Mouse (Mus musculus): ENCODE results near the gene A630095N17Rik.
"Not testable (repeated sequence)": the region's sequence is repeated elsewhere in the genome, so short reads cannot be mapped to it uniquely, and the experiment has no call there.

A630095N17Rik gene

DNA sequence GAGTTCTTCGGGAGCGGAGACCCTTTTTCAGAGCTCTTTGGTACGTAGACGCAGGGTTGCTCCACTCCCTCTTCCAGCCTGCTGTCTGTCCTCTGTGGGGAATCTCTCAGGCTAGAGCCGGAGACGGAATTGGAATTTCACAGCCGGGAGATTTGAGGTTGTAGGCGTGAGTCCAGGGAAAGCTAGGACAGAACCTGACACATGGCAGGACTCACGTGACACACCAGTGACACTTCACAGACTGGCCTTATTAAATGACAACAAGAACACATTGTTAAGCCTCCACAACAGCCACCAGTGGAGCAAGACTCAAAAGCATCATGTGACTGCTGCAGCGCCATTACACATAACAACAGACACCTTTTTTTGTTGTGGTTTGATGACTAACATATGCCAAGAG is 7.7 kb upstream of the A630095N17Rik start:
- no peak for DNase-seq

DNA sequence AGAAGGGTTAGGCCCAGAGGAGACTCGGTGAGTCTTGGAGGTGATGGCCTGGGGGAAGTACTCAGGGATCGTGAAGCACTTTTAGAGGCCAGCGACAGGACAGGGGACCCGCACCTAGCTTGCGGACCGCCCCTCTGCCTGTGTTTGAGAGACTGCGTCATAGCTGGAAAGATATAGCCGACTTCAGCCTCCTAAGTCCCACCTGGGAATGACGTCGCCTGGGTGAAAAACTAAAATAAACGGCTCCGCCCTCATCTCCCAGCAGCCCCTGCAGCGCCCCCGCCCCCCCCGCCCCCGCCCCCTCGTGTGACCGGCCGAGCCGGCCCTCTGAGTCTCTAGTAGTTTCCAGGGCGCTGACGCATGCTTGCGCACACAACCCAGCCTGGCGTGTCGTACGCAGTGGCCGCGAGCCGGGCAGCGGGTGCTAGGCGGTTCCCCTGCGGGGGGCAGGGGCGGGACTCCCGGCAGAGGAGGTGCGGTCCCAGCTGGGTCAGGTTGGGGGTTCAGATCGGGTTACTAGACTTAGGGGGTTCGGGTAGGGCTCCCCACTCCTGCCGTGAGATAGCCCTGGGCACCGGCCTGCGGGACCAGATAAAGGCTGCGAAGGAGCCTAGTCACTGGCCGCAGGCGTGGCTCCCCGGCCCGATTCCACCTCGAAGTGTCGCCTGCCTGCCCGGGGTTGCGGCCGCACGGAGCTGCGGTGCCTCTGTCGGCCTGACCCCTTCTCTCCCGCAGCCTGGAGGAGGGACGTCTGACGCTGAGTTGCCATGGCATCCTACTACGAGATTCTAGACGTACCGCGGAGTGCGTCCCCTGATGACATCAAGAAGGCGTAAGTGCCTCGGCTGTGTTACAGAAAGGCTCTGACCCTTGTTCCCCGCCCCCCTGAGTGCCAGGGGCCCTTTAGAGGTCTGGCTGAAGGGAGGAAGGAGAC is 4.5 kb upstream of the A630095N17Rik start, which contains the start of gene Dnajb2:
TSS of gene Dnajb2 (plus strand) at position 290 of the 934 bp plus-strand sequence.
- peak; percentile 90 to 94 for DNase-seq

DNA sequence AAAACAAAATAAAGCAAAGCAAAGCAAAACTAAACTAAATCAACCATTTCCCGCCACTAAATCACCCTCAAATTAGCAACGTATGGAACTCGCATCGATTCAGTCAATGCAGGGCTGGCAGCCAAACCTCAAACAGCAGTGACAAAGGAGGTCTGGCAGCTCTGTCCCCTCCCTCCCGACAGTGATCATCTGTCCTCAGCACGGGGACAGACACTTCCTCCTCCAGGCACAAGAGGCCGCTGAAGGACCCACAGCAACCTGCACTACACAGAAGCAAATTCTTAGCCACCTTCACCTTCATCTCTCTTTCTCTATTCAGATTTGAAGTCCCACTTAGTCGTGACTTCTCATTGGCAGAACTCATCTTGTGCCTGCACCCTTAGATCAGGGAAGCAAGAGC is 2.7 kb upstream of the A630095N17Rik start:
- peak; percentile 69 to 75 for DNase-seq

DNA sequence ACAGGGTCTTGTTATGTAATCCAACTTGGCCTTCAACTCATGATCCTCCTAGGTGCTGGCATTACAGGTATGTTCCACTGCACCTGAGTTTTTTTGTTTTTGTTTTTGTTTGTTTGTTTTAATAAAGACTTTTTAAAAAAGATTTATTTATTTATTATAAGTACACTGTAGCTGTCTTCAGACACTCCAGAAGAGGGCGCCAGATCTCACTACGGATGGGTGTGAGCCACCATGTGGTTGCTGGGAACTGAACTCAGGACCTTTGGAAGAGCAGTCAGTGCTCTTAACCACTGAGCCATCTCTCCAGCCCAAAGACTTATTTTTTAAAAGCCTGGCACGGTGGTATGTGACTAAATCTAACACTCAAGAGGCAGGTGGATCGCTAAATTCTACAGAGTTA is 587 bp upstream of the A630095N17Rik start:
- DNase-seq = not testable (repeated sequence)

DNA sequence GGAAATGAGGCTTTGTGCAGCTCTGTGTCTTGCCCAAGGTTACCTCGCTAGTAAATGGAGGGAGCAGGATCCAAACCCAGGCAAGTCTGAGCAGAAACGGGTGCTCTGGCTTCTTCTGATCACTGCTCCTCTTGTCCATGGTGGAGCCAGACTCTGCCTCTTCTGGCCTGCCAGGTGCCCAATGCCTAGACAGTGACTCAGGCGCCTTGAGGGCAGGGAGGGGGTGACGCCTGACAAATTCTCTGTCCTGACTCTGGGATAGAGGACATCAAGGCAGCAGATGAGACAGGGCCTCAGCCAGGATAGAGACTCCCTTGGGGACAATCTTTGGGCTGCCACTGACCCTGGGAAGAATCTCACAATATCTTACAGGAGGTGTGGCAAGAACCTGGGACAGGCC is 678 bp downstream of the A630095N17Rik start:
- DNase-seq = no peak

DNA sequence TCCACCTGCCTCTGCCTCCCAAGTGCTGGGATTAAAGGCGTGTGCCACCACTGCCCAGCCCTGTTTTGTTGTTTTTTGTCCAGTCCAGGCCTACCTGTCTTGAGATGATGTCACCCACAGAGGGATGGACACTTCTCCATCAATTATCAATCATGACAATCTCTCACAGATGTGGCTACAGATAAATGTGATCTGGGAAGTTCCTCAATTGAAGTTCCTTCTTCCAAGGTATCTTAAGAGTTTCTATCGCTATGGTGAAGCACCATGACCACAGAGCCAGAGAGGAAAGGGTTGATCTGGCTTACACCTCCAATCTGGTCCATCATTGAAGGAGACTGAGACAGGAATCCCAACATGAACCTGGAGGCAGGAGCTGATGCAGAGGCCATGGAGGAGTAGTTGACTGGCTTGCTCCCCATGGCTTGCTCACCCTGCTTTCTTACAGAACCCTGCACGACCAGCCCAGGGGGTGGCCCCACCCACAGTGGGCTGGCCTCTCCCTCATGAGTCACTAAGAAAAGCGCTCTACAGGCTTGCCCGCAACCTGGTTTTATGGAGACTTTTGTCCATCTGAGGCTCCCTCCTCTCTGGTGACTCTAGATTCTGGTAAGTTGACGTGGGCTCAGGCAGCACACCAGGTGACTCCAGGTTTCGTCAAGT is 1.4 kb downstream of the A630095N17Rik start:
- DNase-seq = no peak

DNA sequence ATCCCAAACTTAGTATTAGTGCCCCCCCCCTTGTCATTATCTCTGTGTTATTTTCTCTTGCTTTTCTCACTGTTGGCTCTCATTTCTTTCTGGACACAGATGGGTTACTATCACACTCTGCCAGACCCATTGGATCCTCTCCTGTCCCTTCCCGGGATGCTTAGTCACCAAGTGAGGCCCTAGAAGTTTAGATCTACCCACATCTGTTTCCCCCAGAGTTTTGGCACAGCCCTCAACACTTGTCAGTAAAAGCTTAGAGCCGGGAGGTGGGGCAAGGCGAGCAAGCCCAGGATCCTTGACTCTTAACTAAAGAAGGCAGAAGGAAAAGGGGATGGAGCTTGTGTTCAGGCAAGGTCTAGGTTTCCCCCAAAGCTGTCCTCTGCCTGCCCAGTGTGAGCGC is 2.7 kb downstream of the A630095N17Rik start:
- DNase-seq = no peak

DNA sequence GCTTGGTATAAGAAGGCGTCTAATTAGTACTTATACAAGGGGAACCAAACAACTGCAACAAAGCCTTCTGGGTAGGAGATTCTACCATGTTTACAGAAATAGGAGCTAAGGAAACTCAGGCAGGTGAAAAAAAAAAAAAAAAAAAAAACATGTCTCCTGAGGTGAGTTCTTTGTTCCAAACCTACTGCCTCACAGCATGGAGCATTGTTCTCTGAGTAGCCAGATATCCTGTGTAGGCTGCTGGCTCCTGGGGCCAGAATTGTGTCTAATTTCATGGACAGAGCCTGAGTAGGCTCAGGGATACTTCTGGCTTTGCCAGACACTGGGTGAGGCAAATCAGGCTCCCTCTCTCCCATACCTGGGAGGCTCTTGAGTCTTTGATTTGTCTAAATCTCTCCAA is 4.2 kb downstream of the A630095N17Rik start:
- no peak for DNase-seq

DNA sequence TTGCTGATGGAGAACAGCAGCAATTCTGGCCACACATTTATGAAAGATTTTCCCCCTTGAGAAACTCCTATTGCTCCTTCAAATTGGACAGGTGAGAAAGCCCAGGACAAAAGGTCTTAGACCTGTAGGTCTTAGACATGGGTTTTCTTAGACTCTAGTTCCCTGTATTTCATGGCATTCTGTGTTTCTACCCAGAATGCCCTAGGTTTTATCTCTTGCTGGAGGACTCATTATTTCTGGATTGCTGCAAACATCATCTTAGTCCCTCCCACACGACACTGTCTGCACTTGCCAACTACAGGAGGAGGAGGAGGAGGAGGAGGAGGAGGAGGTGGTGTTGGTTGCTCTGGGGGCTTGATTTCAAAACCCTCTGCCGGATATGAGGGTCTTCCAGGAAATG is 5.8 kb downstream of the A630095N17Rik start:
- no peak for DNase-seq

DNA sequence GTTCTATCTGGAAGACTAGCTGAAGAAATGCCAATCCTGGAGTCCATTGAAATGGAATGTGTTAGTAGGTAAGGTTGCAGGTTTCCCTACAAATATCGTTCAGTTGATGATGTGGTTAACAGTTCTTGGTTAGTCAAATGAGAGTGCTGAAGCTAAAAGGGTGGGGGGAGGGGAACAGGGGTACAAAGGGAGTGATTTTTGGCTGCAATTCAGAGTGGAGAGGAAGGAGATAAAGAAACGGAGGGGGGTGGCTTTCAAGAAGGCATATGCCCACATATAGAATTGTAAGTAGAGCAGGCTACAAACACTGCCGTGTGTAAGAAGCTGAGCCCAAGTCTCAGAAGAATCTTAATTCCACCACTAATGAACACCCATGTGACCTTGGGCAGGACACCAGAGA is 6.4 kb downstream of the A630095N17Rik start:
- no peak for DNase-seq

DNA sequence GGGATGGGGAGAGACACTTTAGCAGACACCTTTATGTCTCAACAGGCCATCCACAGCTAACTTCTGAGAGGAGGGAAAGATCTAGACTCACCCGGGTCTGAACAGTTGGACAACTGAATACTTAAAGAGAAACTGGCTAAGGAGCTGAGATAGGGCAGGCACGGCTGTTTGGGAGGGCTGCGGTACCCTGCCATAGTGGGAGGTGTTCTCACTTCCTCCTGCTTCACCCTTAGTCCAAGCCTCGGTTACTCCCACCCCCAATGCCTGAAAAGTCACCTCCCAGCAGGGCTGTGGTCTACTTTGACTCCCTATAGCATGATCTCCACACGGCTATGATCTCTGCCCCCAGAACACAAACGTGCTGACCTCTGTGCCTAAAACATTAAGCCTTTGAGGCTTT is 8.4 kb downstream of the A630095N17Rik start:
- DNase-seq = no peak

DNA sequence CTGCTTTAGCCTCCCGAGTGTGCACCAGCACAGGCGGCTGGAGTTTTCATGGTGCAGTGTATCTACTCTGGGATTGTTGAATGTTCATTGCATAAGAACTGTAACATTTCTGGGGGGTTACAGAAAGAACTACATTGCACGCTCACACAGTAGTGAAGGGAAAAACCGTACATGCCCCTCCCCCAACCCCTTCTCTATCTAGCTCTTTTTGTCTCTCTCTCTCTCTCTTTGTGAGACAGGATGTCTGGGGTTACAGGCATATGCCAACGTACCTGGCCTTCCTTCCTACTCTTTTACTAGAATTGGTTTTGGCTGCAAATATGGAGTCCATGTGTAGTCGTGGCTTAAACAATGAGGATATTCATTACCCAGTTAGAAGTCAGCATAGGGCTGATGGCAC is 9.0 kb downstream of the A630095N17Rik start:
- no peak for DNase-seq

DNA sequence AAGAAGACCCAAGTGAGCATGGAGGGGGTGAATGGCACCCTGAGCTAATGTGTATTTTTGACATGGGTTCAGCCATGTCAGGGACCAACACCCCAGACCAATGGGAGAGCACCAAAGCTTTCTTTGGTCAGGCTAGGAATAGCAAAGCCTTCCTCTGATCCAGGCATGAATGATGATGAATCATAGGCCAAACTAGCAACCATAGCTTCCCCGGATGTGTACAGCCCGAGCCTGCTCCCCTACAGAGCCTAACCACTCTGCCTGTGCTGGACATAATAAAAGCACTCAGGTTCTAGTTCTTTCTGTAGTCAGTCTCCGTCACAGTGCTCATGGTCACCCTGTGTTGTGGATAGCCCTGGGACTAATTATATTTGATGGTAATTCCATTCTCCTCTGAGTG is 10.4 kb downstream of the A630095N17Rik start:
- DNase-seq = no peak

DNA sequence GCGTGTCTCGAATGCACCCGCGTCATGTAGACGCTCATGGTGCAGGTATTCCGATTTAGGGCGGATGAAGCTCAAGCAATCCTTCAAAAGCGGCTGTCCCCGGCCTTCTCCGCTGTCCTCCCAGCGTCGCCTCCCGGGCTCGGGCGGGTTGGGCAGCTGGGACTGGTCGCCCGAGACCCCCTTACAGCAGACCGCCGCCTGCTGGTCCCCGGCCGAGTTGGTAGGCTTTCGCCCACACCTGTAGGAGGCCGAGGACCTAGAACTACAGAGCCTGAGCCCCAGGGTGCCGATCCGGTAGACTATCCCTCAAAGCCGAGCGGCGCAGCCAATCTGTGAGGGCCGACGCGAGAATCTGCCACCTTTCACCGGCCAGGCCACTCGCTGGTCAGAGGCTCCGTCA is 12.4 kb downstream of the A630095N17Rik start, which contains the start of gene Tuba4a:
TSS of gene Tuba4a (minus strand) at position 335 of the 400 bp plus-strand sequence.
- peak in 1 of 2 experiments; percentile 38 for DNase-seq

DNA sequence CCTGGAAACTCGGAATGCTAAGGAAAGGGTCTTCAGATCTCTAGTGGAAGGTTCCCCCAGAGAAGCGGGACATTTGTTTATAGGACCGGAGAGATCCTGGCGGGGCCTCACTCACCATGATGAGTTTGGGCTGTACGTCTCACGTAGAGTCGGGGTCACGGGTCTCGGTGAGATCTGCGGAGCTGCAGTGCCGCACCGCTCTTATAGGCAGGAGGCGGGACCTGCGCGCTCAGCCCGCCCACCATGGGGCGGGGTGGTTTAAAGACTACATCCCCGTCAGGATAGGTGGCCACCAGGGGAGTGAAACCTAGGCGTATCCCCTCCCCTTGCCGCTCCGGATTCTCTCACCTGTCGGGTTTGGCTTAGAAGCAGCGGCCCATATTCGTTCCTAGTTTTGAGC is 12.8 kb downstream of the A630095N17Rik start:
- peak; percentile 95 to 98 for DNase-seq

DNA sequence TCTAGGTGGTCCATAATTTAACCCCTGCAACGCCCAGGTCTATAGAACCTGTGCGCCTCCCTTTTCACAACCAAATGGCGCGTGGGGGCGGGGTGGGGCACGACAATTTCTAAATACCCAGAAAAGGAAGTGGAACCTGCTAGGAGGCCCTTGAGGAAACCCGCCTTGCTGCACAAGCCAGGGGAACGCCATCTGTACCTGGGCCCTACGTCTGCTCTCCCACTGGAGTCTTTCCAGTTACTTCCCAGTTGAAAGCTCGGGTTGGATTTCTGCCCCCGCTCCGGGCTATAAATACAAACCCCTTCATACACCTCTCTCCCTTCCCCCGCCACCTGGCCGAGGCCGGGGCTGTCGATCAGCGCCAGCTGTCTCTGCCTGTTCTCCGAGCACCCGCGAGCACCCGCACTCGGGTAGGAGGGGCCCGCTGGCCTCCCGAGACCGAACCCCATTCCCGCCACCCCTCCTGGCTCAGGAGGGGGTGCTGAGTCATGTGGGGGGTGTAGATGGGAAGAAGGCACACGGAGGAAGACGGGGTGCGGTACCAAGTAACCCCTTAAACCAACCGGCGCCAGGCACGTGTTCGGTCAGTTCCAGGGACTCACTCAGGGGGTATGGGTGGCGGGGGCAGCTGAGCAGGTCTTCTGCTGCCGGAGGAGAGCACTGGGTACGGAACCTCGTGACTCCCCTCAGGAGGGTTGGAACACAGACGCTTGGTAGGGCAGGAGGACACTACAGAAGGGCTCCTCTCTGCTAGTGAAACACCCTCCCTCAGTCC is 13.5 kb downstream of the A630095N17Rik start:
- peak; percentile 41 to 47 for DNase-seq

DNA sequence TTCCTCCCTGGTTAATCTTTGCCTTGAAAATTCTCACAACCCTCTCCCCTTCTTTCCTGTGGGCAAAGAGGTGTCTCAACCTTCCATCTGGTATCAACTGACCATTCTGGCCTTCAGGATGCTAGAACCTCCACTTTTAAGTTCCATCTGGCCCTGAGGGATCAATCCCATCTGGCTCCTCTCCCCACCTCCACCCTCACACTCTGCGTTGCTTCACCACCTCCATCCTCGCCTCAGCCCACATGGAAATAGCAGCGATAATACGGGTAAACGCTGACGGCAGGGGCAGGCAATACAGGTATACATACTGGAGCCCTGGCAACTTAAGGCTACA is 14.0 kb downstream of the A630095N17Rik start:
- peak in 1 of 2 experiments; percentile 27 for DNase-seq

DNA sequence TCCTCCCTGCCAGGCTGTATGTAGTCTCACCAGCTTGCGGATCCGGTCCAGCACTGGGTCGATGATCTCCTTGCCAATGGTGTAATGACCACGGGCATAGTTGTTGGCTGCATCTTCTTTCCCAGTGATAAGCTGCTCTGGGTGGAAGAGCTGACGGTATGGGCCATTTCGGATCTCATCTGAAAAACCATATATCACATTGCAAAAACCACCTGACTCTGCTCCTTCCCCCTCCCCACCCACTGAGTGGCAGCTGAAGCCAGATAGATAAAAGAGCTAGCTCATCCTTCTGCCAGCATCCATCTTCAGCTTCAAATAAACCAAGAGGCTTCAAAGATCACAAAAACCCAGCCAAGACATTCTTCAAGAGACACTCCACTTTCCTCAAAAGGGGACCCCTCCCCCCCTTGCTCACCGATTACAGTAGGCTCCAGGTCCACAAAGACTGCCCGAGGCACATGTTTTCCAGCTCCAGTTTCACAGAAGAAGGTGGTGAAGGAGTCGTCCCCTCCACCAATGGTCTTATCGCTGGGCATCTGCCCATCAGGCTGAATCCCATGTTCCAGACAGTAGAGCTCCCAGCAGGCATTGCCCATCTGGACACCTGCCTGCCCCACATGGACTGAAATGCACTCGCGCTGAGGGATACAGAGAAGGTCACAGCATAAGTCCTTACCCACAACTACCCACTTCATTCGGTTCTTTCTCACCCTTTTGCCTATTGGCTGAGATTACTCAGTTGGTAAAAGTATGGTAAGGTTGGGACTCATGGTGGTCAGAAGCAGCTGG is 14.9 kb downstream of the A630095N17Rik start:
- peak; percentile 45 to 50 for DNase-seq

DNA sequence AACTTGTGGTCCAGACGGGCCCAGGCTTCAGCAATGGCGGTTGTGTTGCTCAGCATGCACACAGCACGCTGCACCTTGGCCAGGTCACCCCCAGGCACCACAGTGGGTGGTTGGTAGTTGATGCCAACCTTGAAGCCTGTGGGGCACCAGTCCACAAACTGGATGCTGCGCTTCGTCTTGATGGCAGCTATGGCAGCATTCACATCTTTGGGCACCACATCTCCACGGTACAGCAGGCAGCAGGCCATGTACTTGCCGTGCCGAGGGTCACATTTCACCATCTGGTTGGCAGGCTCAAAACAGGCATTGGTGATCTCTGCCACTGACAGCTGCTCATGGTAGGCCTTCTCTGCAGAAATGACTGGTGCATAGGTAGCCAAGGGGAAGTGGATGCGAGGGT is 16.1 kb downstream of the A630095N17Rik start:
- DNase-seq = peak in 1 of 2 experiments; percentile 30

DNA sequence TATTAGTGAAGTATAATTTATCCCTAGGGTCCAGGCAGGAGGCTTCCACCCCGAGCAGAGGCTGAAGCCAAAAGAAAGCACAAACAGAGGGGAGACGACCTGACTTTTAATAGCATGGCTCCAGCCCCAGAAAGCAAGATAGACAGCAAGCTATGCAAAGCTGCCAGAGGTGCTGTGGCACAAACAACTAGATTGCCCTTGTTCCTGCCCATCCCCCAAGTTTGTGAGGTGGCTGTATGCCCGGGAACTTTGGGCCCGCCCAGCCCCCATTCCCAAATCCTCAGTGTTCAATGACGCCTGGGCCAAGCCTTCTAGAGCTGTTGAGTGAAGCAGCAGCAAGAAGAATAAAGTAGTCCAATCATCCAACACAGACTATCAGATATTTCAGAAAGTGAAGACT is 17.0 kb downstream of the A630095N17Rik start:
- DNase-seq = peak; percentile 86 to 88

DNA sequence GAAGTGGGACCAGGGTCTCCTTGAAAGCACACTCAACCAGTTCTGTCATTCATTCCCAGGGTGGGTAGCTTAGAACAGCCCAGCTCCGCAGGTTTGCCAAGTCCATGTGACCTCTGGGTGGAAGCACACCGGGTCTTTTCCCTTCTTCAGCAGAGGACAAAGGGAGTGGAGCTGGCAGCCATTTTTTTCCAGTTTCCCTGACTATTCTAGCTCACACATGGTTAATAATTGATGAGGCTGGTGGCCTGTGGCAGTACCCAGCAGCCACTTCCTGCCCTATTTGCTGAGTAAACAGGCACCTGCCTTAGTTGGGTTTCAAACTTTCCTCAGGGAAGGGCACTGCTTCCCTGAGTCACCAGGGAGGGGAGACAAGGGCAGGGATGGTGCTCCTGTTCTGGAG is 17.5 kb downstream of the A630095N17Rik start:
- DNase-seq = peak; percentile 91 to 97

DNA sequence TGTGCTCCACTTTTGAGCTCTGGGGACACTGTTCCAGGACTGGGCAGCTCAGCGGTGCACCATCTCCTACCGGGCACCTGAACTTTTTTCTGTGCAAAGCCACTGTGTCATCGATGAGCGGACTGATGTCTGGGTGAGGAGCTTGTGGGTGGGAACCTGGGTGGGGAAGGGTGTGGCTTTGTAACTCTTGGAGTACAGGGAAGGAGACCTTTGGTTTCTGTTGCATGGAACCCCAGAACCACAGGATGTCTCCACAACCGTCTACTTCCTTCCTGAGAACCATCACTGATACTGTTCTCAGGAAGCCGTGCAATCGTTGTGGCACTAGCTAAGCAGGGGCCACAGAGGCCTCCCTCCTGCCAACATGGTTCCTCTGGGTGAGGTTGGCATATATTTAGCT is 18.8 kb downstream of the A630095N17Rik start:
- no peak for DNase-seq

Data from kidney, adult 8-10 months (tissue).